Mouse (Mus musculus): ENCODE data around the gene Lrrc15.

Lrrc15 gene

GRCm38 (mm10) chr16:30278406-30278805, 4.7 kb downstream of the Lrrc15 start:
- DNase-seq (ENCODE audit: low read depth, low spot score): no peak

GRCm38 (mm10) chr16:30275558-30276340, 7.3 kb downstream of the Lrrc15 start:
- no peak for DNase-seq (ENCODE audit: low read depth, low spot score)

DNA sequence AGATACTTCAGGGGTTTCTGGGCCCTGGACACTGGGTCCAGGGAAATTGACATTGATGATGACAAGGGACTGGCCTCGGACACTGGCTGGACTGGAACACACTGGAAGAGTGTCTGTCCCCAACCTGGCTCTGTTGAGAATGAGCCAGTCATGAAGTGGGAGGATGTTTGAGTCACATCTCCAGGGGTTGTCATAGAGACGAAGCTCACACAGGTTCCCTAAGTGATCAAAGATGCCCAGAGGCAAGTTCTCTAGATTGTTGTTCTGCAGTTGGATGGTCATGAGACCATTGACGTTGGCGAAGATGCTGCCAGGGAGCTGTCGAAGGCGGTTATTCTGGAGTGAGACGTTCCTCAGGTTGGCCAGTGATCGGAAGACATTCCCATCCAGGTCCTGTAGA, 10.0 kb downstream of the Lrrc15 start:
- DNase-seq (ENCODE audit: low read depth, low spot score): no peak

- DNase-seq (ENCODE audit: low read depth, low spot score): no peak
Observed at GRCm38 (mm10) chr16:30271941-30272595, 11.0 kb downstream of the Lrrc15 start.

DNA sequence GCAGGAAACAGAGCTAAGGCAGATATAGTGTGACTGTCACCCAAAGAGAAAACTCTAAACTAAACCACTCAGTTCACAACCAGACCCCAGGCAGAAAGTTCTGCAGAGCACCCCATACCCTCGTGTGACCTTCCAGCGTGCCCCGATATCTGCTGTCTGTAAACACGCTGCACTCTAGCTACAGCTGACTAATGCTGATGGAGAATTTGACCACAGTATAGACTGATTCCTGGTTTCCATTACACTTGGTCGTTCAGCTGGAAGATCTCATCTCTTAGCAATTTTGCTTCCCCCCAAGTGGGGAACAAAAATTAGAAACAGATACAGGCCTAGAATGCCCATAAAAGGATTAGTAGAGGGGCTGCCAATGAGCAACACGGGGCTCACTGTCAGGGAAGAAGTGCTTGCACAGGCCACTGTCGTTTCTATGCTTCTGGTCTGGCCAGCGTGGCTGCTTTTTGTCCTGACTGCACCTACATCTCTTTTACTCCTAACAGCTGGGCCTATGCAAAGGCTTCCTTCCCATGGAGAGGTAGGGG, 11.8 kb downstream of the Lrrc15 start:
- DNase-seq (ENCODE audit: low read depth, low spot score): no peak

GRCm38 (mm10) chr16:30267359-30267758, 15.7 kb downstream of the Lrrc15 start, which contains the start of gene Cpn2:
Gene Cpn2, minus strand, starts transcription at chr16:30267499.
- no peak for DNase-seq (ENCODE audit: low read depth, low spot score)

DNA sequence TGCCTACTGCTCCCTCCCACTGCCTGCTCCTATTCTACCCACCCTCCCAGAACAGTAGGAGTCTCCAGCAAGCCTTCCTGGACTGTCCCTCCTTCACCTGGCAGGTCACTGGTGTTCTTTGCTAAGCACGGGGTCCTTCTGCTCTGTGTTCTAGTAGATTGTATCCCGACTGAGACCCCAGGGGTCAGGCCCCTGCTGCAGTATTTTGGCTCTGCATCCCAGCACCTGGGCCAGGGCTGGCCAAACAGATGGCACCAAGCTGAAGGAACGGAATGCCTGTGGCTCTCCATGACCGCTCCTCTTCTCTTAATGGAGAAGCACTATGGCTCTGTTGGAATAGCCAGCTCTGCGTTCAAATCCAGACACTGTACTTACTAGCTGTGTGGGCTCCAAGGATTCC, 16.5 kb downstream of the Lrrc15 start:
- no peak for DNase-seq (ENCODE audit: low read depth, low spot score)

- no peak for DNase-seq (ENCODE audit: low read depth, low spot score)
Observed at GRCm38 (mm10) chr16:30265611-30266010, 17.4 kb downstream of the Lrrc15 start.

GRCm38 (mm10) chr16:30263156-30263555, 19.9 kb downstream of the Lrrc15 start:
- DNase-seq (ENCODE audit: low read depth, low spot score): no peak

DNA sequence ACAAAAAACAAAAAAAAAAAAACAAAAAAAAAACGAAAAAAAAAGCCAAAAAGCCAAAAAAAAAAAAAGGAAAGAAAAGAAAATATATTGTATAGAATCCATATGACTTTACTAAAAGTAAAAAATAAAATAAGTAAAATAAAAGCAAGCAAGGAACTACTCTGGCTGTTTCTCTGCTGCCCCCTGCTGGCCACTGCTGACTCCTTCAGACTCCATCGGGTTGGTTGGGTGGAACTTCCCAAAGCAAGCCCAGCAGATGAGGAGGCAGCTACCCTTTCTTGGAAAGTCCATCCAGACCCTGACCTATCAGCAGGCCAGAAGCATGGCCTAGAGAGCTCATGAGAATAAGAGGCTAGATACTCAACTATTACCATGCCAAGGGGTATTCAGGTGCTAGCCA, 20.4 kb downstream of the Lrrc15 start:
- no peak for DNase-seq (ENCODE audit: low read depth, low spot score)

- DNase-seq (ENCODE audit: low read depth, low spot score): no peak
Observed at GRCm38 (mm10) chr16:30262157-30262556, 20.9 kb downstream of the Lrrc15 start.

GRCm38 (mm10) chr16:30261341-30261740, 21.7 kb downstream of the Lrrc15 start:
- no peak for DNase-seq (ENCODE audit: low read depth, low spot score)

GRCm38 (mm10) chr16:30260012-30260635, 22.9 kb downstream of the Lrrc15 start:
- DNase-seq (ENCODE audit: low read depth, low spot score): no peak

DNA sequence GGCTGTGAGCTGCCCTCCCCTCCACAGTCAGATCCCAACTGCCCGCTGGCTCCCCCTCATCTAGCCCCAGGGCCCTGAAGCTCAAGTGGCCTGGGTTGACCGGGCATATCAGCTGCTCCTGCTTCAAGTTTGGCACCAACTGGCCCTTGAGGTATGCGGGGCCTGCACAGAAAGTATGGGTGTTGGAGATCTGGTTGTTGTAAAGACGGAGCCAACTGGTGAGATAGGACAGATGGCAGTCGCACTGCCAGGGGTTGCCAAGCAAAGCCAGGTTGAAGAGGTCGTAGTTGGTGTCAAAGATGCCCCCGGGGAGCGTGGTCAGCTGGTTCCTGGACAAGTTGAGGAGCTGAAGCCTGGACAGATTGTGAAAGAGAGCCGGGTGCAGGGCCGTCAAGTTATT, 23.6 kb downstream of the Lrrc15 start:
- no peak for DNase-seq (ENCODE audit: low read depth, low spot score)

- no peak for DNase-seq (ENCODE audit: low read depth, low spot score)
Observed at GRCm38 (mm10) chr16:30258441-30258840, 24.6 kb downstream of the Lrrc15 start.

GRCm38 (mm10) chr16:30257718-30258117, 25.3 kb downstream of the Lrrc15 start:
- no peak for DNase-seq (ENCODE audit: low read depth, low spot score)

GRCm38 (mm10) chr16:30255061-30255460, 28.0 kb downstream of the Lrrc15 start:
- DNase-seq (ENCODE audit: low read depth, low spot score): no peak

GRCm38 (mm10) chr16:30253900-30254299, 29.2 kb downstream of the Lrrc15 start:
- DNase-seq (ENCODE audit: low read depth, low spot score): no peak

DNA sequence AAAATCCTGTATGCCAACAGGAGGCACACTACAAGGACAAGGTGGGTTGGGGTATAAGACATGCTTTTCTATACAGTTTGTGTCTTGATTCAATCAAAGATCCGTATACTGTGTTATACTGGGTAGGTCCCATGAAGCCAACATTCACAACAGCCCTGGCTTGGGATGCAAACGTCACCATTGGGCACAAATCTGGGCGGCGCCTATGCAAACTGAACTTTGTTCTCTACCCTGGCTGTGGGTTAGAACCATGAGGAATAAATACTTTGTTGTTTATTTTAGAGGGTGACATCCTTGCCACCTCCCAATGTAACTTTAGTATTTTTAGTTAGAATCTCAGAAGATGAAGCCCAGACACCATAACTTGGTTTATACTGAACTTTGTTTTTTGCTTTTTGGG, 29.7 kb downstream of the Lrrc15 start:
- no peak for DNase-seq (ENCODE audit: low read depth, low spot score)

- no peak for DNase-seq (ENCODE audit: low read depth, low spot score)
Observed at GRCm38 (mm10) chr16:30252003-30252418, 31.0 kb downstream of the Lrrc15 start.

DNA sequence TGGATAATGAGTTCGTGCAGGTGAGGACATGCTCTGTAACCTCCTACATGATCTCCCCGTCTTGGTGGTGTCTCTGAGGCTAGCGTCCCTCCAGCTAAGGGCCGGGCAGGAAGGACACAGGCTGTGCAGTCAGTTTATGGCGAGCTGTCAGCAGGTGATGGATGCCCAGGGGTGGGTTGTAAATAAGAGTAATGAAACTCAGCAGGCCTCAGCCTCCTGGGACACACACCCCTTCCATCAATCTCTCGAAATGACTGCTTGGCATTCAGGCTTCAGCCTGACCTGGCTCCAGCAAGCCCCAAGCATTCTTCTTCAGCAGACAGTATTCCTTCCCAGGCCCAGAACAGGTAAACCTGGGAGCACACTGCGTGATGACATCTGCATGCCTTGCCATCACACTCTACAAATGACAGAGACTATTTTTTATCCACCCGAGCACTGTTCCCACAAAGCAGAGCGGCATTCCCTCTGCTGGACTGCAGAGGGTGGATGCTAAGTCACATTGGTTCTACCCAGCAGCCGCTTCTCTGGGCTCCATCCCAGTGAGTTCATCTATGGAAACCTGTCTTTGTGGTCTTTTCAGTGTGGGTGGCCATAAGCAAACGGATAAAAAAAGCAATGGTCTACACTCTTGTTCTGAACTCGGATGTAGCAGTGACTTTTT, 38.9 kb downstream of the Lrrc15 start:
- DNase-seq (ENCODE audit: low read depth, low spot score): no peak

DNA sequence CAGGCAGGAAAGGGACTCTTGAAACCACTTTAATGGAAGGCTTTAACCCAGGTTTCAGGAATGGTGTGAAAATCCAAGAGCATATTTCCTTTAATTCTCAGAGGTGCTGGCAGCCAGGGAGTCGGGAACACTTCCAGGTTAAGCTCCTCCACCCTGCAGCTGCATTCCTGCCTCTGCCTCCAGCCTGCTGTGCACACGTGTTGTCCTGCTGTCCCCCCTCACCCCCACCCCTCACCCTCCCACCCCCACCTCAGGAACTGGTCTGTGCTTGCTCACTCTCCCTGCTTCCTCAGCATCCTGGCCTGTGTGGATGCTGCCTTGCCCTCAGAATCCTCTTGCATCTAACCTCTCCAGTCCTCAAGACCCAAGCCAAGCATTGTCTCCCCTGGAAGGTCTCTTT, 41.4 kb downstream of the Lrrc15 start:
- DNase-seq (ENCODE audit: low read depth, low spot score): no peak

All from retina, adult 2 months (tissue).